Mouse (Mus musculus) embryonic facial prominence, embryonic 10.5 days (tissue): ENCODE results near the gene Fam120a. TPM values are rescaled to one million over a fixed set of nuclear protein-coding genes. Genes with fewer than 3 reads are reported as not detected.

Source experiments
- DNase-seq: peaks from one replicate; pipeline ENCODE4 v3.0.0-alpha.2; 2017; ENCODE audit warnings: low spot score
- H3K27ac ChIP-seq: fragments of 300-500 bp; sonication (generic); replicated peaks from 2 replicates; pipeline ENCODE4 v1.5.1; 2016; ENCODE audit warnings: mild to moderate bottlenecking
- H3K27me3 ChIP-seq: fragments of 300-500 bp; sonication (generic); replicated peaks from 2 replicates; pipeline ENCODE4 v1.6.1; 2016; ENCODE audit warnings: low read depth, mild to moderate bottlenecking; ENCODE audit not compliant: poor library complexity, severe bottlenecking
- H3K36me3 ChIP-seq: fragments of 300-500 bp; sonication (generic); replicated peaks from 2 replicates; pipeline ENCODE4 v1.6.1; 2016; ENCODE audit warnings: mild to moderate bottlenecking, moderate library complexity
- H3K4me1 ChIP-seq: fragments of 300-500 bp; sonication (generic); 2 replicates; pipeline ENCODE4 v1.6.1; 2016
- H3K4me3 ChIP-seq: fragments of 300-500 bp; sonication (generic); 2 replicates; pipeline ENCODE4 v1.5.1; 2016; ENCODE audit warnings: mild to moderate bottlenecking, moderate library complexity
- H3K9me3 ChIP-seq: fragments of 300-500 bp; sonication (generic); 2 replicates; pipeline ENCODE4 v1.6.1; 2016; ENCODE audit warnings: mild to moderate bottlenecking
- WGBS: fragments of 180-500 bp; shearing (Covaris S2); methylation state at CpG from one replicate; pipeline ENCODE4 v1.1.7; 2016; 5-methylcytosine and 5-hydroxymethylcytosine counted together
- polyA plus RNA-seq: library from polyadenylated mRNA; unstranded; fragments of >200 nt; fragmentation: Nextera tagmentation; extraction: Ambion mirVana; gene quantifications from 2 replicates; pipeline ENCODE4 v1.2.1, GENCODE M21; 2016

Gene Fam120a
- polyA plus RNA-seq, 1 experiment from 2014 or later, result 16.7 TPM

GRCm38 (mm10) chr13:48857246-48857932 is 110.4 kb downstream of the Fam120a start:
- Histone ChIP-seq H3K27me3 (no peaks in the 10 kb centered on the region), H3K9me3 (no peaks in the 10 kb centered on the region), H3K4me3 (no peak overlapping the region), H3K27ac (peak overlapping the region; percentile 27; the same call in 1 of the 2 replicates), H3K36me3 (peaks cover 6% of the 10 kb centered on the region), H3K4me1 (peaks cover 76% of the 10 kb centered on the region)
- 48% methylated on average over 7 of the region's 7 CpGs for WGBS
- no peak for DNase-seq

GRCm38 (mm10) chr13:48853947-48854346 is 113.9 kb downstream of the Fam120a start:
- DNase-seq, result no peak
- Histone ChIP-seq H3K27ac (no peak overlapping the region), H3K4me1 (peaks cover 90% of the 10 kb centered on the region), H3K36me3 (peaks cover 2% of the 10 kb centered on the region; the same call in 1 of the 2 replicates), H3K27me3 (no peaks in the 10 kb centered on the region), H3K4me3 (no peak overlapping the region), H3K9me3 (no peaks in the 10 kb centered on the region)
- 56% methylated on average over 3 of the region's 3 CpGs for WGBS

GRCm38 (mm10) chr13:48853475-48853874 is 114.3 kb downstream of the Fam120a start:
- Histone ChIP-seq H3K9me3 (no peaks in the 10 kb centered on the region), H3K36me3 (peaks cover 7% of the 10 kb centered on the region; the same call in 1 of the 2 replicates), H3K27me3 (no peaks in the 10 kb centered on the region), H3K27ac (no peak overlapping the region; the same call in 1 of the 2 replicates), H3K4me3 (no peak overlapping the region), H3K4me1 (peaks cover 86% of the 10 kb centered on the region)
- WGBS, result 28% methylated on average over 2 of the region's 2 CpGs
- no peak for DNase-seq

GRCm38 (mm10) chr13:48852859-48853258 is 115.0 kb downstream of the Fam120a start:
- DNase-seq, result no peak
- H3K36me3 ChIP-seq, result 0 out of 2 replicates have a peak, but pooled peaks cover 9% of the 10 kb centered on the region
- peaks cover 82% of the 10 kb centered on the region for H3K4me1 ChIP-seq
- 76% methylated on average over 3 of the region's 3 CpGs for WGBS
- H3K9me3 ChIP-seq, result no peaks in the 10 kb centered on the region
- H3K4me3 ChIP-seq, result no peak overlapping the region
- H3K27ac ChIP-seq, result no peak overlapping the region
- no peaks in the 10 kb centered on the region for H3K27me3 ChIP-seq

- no peak for DNase-seq
- WGBS, result 91% methylated on average over 5 of the region's 5 CpGs
- Histone ChIP-seq H3K4me1 (peaks cover 70% of the 10 kb centered on the region), H3K9me3 (no peaks in the 10 kb centered on the region), H3K27ac (no peak overlapping the region; the same call in 1 of the 2 replicates), H3K4me3 (no peak overlapping the region), H3K27me3 (no peaks in the 10 kb centered on the region), H3K36me3 (0 out of 2 replicates have a peak, but pooled peaks cover 9% of the 10 kb centered on the region)
Observed at GRCm38 (mm10) chr13:48851719-48852118, 116.1 kb downstream of the Fam120a start.

- 0 out of 2 replicates have a peak, but pooled peaks cover 9% of the 10 kb centered on the region for H3K36me3 ChIP-seq
- no peak overlapping the region for H3K27ac ChIP-seq
- no peak overlapping the region for H3K4me3 ChIP-seq
- H3K9me3 ChIP-seq, result no peaks in the 10 kb centered on the region
- WGBS, result 81% methylated on average over 8 of the region's 8 CpGs
- H3K4me1 ChIP-seq, result peaks cover 62% of the 10 kb centered on the region
- no peaks in the 10 kb centered on the region for H3K27me3 ChIP-seq
- DNase-seq, result no peak
Observed at GRCm38 (mm10) chr13:48850771-48851170, 117.0 kb downstream of the Fam120a start.

- 83% methylated on average over 2 of the region's 2 CpGs for WGBS
- no peak overlapping the region for H3K27ac ChIP-seq
- no peak for DNase-seq
- H3K36me3 ChIP-seq, result 0 out of 2 replicates have a peak, but pooled peaks cover 9% of the 10 kb centered on the region
- no peak overlapping the region for H3K4me3 ChIP-seq
- no peaks in the 10 kb centered on the region for H3K27me3 ChIP-seq
- H3K4me1 ChIP-seq, result peaks cover 58% of the 10 kb centered on the region
- no peaks in the 10 kb centered on the region for H3K9me3 ChIP-seq
Observed at GRCm38 (mm10) chr13:48850326-48850725, 117.5 kb downstream of the Fam120a start.

- Histone ChIP-seq H3K27me3 (no peaks in the 10 kb centered on the region), H3K27ac (no peak overlapping the region), H3K9me3 (no peaks in the 10 kb centered on the region), H3K4me1 (peaks cover 46% of the 10 kb centered on the region), H3K36me3 (0 out of 2 replicates have a peak, but pooled peaks cover 9% of the 10 kb centered on the region), H3K4me3 (no peak overlapping the region)
- 56% methylated on average over 3 of the region's 3 CpGs for WGBS
- DNase-seq, result no peak
Observed at GRCm38 (mm10) chr13:48849155-48849554, 118.7 kb downstream of the Fam120a start.

- no peak overlapping the region for H3K4me3 ChIP-seq
- 79% methylated on average over 4 of the region's 4 CpGs for WGBS
- H3K9me3 ChIP-seq, result no peaks in the 10 kb centered on the region
- H3K36me3 ChIP-seq, result peaks cover 16% of the 10 kb centered on the region; the same call in 1 of the 2 replicates
- DNase-seq, result no peak
- no peaks in the 10 kb centered on the region for H3K27me3 ChIP-seq
- no peak overlapping the region for H3K27ac ChIP-seq
- H3K4me1 ChIP-seq, result peaks cover 11% of the 10 kb centered on the region
Observed at GRCm38 (mm10) chr13:48845308-48845707, 122.5 kb downstream of the Fam120a start.

GRCm38 (mm10) chr13:48843530-48843929 is 124.3 kb downstream of the Fam120a start:
- Histone ChIP-seq H3K27ac (no peak overlapping the region), H3K27me3 (no peaks in the 10 kb centered on the region), H3K4me1 (0 out of 2 replicates have a peak, but pooled peaks cover 2% of the 10 kb centered on the region), H3K4me3 (no peak overlapping the region), H3K9me3 (no peaks in the 10 kb centered on the region), H3K36me3 (peaks cover 12% of the 10 kb centered on the region; the same call in 1 of the 2 replicates)
- no peak for DNase-seq
- 90% methylated on average over 1 of the region's 1 CpGs for WGBS

- H3K4me1 ChIP-seq, result no peaks in the 10 kb centered on the region
- no peak overlapping the region for H3K4me3 ChIP-seq
- H3K36me3 ChIP-seq, result peaks cover 10% of the 10 kb centered on the region; the same call in 1 of the 2 replicates
- DNase-seq, result no peak
- H3K27me3 ChIP-seq, result no peaks in the 10 kb centered on the region
- H3K9me3 ChIP-seq, result no peaks in the 10 kb centered on the region
- WGBS, result 73% methylated on average over 5 of the region's 5 CpGs
- H3K27ac ChIP-seq, result no peak overlapping the region
Observed at GRCm38 (mm10) chr13:48841905-48842592, 125.8 kb downstream of the Fam120a start.

- Histone ChIP-seq H3K36me3 (peaks cover 25% of the 10 kb centered on the region), H3K9me3 (no peaks in the 10 kb centered on the region), H3K4me1 (peaks cover 9% of the 10 kb centered on the region; the same call in 1 of the 2 replicates), H3K4me3 (no peak overlapping the region), H3K27me3 (no peaks in the 10 kb centered on the region), H3K27ac (no peak overlapping the region)
- WGBS, result 89% methylated on average over 2 of the region's 2 CpGs
- no peak for DNase-seq
Observed at GRCm38 (mm10) chr13:48838284-48838683, 129.5 kb downstream of the Fam120a start.
